Mouse (Mus musculus) C2C12 (cell line): ENCODE measurements around the gene Hoxa3.

Source experiments
- CTCF ChIP-seq: IDR thresholded peaks from one replicate; pipeline ENCODE4 v1.5.1; 2011; ENCODE audit not compliant: control insufficient read depth, insufficient read depth, insufficient read length
- MAX ChIP-seq: IDR thresholded peaks from one replicate; pipeline ENCODE4 v1.6.1; 2011; ENCODE audit warnings: mild to moderate bottlenecking, control low read depth
- MYOD1 ChIP-seq: IDR thresholded peaks from one replicate; pipeline ENCODE4 v1.6.1; 2011; ENCODE audit warnings: low read depth; ENCODE audit not compliant: control insufficient read depth, insufficient read length
- MYOG ChIP-seq: IDR thresholded peaks from one replicate; pipeline ENCODE4 v1.6.1; 2011; ENCODE audit not compliant: control insufficient read depth, insufficient read length; ENCODE audit errors: extremely low read depth
- USF1 ChIP-seq: IDR thresholded peaks from one replicate; pipeline ENCODE4 v1.6.1; 2011; ENCODE audit warnings: low read depth, mild to moderate bottlenecking, control low read depth, moderate library complexity

GRCm38 (mm10) chr6:52185222-52185621 is 27.9 kb downstream of the Hoxa3 start:
- TF ChIP-seq CTCF (no peak), MYOG (no peak), USF1 (no peak), MYOD1 (no peak), MAX (no peak)
